Mouse (Mus musculus) large intestine, adult 2 months (tissue): ENCODE measurements around the gene Depdc1b. TPM values are rescaled to one million over a fixed set of nuclear protein-coding genes. Genes with fewer than 3 reads are reported as not detected.
A peak's percentile ranks its signal among the peaks of the same experiment; 100 is the strongest.

Experiments
- DNase-seq: peaks from one replicate; pipeline ENCODE4 v3.0.0-alpha.2; 2012; ENCODE audit warnings: low read depth, low spot score
- WGBS: fragments of 180-500 bp; shearing (Covaris S2); methylation state at CpG from one replicate; pipeline ENCODE4 v1.1.7; 2018; 5-methylcytosine and 5-hydroxymethylcytosine counted together
- polyA plus RNA-seq: library from polyadenylated mRNA; depleted of rRNA; stranded (reverse); fragments of >200 nt; gene quantifications from 2 replicates; pipeline ENCODE4 v1.2.3, GENCODE M21; 2012; rRNA removed

Depdc1b gene
- 2.1 and 2.5 TPM in 2 replicates for polyA plus RNA-seq

DNA sequence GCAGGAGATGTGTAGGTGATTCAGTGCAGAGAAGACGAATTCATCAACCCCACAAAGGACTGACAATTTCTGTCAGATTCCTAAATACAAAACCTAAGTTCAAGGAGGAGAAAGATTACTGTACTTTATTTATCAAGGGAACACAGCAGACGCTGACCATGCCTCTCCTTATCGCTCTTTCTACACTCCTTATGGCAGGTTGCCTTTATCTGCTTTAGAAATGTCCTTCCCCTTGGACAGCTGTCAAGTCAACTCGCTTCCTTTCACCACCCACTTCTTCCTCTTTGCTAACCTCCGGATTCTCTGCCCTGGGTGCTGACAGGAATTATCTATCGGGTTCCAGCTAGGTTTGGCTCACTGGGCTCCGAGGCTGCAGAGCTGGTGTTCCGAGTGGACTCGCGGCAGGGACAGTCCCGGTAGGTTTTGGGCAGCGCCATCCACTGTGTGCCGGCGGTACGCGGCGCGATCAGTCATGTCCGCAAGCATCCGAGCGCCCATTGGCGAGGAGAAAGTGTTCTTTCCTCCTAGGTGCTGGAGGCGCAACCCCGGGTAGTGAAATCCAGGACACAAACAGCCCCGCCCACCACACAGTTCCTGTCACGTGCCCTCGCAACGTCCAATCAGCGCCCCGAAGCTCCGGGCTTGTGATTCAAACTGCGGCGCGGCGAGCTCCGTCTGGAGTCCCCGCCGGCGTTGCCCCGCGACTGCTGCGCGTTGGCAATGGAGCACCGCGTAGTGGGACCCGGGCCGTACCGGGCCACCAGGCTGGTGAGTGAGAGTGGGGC, at the start of gene Depdc1b:
Gene Depdc1b (plus strand): TSS at position 631 of the 785 bp plus-strand sequence.
- WGBS = under 1% methylated on average over 48 of the region's 48 CpGs

DNA sequence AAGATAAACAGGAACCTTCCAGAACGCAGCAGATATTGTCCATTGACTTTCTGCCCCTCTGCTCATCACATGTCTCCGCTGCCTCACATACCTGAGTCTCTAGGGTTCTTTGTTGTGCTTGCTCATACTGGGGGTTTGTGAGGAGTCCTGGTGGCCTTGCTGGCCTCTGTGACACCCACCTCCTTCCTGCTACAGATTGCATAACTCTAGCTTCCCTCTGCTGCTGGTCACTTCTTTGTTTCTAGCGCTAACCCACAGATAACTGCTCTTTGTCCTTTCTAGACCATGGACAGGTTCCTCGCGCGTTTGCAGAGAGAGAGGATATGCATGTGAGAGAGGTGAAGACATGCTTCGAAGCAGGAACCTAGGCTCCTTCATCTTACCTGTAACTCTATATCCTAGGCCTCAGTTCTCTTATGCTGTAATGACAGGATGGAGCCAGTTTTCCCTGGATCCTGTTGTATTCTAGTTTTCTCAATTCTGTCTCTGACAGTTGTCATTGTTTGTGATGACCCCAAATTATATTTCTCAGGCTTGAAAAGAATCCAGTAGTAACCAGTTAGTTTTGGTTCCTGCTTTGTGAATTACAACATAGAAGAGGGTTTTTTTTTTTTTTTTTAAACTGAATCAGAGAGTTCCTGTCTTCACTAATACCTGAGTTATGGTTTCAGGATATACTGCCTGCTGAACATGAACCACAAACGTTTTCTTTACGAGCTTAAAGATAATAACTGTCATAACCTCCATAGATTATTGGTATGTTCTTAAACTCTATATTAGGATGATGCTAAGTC, 48.1 kb upstream of the Depdc1b start:
- no peak for DNase-seq
- WGBS = 67% methylated on average over 9 of the region's 9 CpGs

More for the DNA sequence above, at the start of gene Depdc1b:
- peak; percentile 89 for DNase-seq

DNA sequence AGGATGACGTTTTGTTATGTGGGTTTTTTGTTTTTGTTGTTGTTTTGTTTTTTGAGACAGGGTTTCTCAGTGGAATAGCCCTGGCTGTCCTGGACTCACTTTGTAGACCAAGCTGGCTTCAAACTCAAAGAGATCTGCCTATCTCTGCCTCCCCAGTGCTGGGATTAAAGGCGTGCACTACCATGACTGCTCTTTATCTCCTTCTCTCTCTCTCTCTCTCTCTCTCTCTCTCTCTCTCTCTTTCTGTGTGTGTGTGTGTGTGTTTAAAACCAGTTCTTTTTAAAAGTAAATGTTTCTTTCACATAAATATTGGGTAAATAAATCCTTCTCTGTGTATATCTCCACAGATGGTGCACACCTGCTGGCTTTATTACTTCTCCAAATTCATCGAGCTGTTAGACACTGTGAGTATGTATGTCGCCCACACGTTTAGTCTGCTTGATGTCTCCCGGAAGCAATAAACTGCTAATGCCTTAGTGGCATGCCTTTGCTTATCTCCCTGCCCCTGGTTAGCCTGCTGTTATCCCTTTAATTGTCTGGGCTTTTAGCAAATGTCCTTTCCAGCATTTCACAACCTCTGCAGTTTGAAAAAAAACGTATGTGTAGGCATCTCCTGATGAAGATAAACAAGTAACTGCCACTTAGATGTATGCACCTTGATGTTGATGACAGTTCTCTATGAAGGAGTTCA, 44.5 kb upstream of the Depdc1b start:
- no peak for DNase-seq
- WGBS = 17% methylated on average over 7 of the region's 7 CpGs

DNA sequence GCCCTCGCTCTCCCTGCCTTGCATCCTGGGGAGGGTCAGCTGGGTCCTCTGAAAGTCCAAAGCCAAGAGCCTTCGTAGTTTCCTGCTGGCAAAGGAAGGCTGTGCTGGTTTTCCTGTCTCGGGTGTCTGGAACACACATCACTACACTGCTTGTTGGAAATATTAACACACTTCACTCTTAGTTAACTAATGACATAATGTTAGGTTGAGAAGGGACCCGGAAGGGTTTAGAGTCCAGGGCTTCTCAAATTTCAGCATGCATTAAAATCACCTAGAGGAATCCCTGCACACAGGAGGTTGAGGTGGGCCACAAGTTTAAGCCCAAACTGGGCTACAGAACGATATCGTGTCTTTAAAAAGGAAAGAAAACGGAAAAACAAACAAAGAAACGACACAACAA, 43.8 kb upstream of the Depdc1b start:
- DNase-seq = no peak
- 68% methylated on average over 8 of the region's 8 CpGs for WGBS

DNA sequence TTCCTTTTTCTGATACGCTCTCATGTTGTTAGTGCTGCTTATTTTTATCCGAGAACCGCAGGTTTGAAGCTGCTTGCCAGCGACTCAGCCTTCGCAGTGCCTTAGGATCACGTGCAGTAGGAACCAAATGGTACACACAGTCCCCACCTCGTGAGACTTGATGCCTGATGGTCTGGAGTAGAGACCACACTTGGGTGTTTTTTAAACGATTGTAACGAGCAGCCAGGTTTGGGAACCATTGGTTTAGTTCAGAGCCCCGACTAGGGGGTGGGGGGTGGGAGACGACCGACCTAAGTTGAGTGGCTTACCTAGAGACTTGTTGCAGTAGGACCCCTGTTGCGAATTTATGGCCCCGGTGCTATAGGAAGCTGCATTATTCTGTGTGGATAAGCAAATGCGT, 43.1 kb upstream of the Depdc1b start:
- no peak for DNase-seq
- WGBS = 81% methylated on average over 15 of the region's 15 CpGs

DNA sequence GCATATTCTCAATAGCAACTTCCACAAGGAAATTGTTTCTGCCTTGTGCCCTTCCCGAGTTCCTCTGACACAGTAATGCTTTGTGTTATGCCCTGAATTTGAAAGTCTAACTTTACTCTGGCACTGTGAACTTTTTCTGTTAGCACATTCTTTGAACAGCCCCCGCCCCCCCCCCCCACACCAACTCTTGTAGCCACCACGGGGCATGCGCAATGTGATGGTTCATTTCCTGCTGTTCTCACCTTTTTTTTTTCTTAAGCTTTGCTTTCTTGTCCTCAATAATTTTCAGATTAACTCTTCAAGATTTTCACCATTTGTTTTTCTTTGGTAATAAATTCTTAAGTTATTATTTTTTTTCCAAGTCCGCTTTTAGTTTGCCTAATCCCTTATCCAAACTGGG, 42.7 kb upstream of the Depdc1b start:
- WGBS = 60% methylated on average over 5 of the region's 5 CpGs

DNA sequence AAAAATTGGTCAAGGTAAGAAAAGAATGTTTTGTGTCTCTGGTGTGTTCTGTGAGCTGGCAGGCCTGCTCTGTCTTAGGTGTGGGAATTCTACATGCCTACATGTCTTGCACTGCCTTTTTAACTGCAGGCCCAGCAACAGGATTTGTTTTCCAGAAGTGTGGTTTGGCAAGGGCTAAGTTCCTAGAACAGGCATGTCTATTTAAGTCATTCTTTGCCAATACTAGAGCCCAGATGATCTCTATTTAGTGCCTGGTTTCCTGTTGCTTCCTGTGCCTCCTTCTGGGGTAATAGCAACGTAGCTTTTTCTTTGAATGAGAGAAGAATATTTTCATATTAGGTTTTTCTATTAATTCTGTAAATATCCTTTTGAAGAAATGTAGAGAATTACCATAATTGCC, 39.6 kb upstream of the Depdc1b start:
- DNase-seq = no peak
- WGBS = 67% methylated on average over 1 of the region's 1 CpGs

More for the DNA sequence above, 42.7 kb upstream of the Depdc1b start:
- no peak for DNase-seq

DNA sequence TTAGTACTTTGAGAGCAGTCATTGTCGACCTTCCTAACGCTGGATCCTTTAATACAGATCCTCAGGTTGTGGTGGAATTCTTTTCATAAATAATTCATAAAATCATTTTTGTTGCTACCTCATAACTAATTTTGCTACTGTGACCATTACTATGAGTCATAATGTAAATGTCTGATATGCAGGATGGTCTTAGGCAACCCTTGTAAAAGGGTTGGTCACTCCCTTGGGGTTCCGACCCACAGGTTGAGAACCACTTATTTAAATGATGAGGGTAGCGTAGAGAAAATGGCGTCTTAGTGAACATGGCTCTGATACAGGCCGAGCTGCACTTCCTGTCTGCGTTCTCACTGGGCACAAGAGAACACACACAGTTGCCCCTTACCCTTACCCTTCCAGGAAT, 38.8 kb upstream of the Depdc1b start:
- 93% methylated on average over 7 of the region's 7 CpGs for WGBS
- no peak for DNase-seq

DNA sequence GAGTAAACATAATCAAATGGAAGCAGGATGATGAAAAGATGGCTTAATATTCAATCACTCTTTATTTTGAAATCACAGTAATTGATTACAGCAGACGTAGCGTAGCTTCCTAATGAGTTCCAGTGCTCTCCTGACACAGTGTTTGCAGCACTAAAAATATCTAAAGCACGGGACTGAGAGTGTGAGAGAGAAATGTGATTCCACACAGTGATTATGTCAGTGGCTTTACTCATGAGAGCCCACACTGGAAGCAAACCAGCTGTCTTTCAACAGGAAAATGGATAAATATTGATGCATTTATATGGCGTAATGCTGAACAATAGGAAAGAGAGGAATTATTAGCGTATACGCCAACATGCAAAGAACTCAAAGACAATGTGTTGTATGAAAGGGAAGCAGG, 37.5 kb upstream of the Depdc1b start:
- no peak for DNase-seq
- 75% methylated on average over 6 of the region's 6 CpGs for WGBS

DNA sequence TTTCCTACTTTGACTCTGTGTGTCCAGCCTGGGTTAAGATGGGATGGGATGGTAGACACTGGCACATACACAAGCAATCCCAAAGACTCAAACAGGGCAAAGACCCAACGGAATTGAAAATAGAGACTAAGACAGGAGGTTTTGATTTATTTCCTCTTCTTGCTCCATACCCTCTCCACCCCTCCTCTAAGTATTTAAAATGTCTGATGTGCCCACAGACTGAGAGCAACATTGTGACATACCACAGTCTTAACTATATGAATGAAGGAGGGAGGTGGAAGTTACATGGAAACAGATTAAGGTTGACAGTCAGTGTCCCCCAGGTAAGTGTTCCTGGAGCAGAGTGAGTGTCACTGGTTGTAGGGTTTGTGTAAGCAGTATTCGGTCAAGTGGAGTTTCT, 31.8 kb upstream of the Depdc1b start:
- 91% methylated on average over 2 of the region's 2 CpGs for WGBS
- DNase-seq = no peak

DNA sequence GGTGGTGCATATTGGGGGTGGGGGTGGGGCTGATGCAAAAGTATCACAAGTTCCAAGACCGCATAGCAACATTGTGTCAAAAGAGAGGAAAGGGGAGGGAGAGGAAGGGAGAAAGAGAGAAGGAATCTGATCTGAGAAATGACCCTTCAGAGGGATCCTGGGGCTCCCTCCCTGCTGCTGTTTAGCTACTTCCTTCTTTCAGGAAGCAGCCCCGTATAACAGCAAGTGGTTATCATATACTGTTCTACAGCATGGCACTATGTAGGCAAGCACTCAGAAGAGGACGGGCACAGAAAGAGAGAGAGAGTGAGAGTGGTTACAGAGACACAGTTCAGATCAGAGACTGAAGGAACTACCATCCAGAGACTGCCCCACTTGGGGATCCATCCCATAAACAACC, 28.2 kb upstream of the Depdc1b start:
- WGBS = 53% methylated on average over 3 of the region's 3 CpGs
- DNase-seq = no peak

DNA sequence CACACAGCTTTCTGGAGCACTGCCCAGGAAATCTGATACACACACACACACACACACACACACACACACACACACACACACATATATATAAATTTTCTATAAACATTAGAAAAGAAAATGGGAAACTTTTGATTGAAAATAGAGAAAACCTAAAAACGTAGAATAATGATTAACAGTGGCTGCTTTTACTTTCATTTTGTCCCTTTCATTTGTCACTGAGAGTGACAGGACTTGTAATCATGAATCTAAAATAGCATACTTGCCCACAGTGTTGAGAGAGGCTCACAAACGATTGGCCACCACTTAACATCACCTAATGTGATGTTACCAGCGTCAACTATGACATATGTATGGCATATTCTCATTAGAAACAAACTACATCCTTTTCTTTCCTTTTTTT, 26.7 kb upstream of the Depdc1b start:
- 79% methylated on average over 3 of the region's 3 CpGs for WGBS
- DNase-seq = no peak

DNA sequence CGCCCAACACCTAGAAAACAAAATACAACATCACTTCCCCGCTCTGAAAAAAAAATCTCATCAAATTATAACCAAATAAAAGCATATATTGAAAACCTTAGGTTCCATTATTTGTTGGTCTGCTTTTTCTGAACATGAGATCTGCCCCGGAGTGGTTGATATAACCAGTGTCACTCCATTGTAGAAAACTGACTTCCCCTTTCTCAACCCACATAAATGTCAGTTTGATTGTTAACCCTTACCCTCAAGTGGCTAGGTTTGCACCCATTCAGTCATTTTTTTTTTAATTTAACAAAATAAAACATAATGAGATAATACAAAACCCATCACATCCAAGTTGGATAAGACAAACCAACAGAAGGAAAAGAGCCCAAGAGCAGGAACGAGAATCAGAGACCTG, 25.8 kb upstream of the Depdc1b start:
- 73% methylated on average over 4 of the region's 4 CpGs for WGBS
- DNase-seq = no peak

DNA sequence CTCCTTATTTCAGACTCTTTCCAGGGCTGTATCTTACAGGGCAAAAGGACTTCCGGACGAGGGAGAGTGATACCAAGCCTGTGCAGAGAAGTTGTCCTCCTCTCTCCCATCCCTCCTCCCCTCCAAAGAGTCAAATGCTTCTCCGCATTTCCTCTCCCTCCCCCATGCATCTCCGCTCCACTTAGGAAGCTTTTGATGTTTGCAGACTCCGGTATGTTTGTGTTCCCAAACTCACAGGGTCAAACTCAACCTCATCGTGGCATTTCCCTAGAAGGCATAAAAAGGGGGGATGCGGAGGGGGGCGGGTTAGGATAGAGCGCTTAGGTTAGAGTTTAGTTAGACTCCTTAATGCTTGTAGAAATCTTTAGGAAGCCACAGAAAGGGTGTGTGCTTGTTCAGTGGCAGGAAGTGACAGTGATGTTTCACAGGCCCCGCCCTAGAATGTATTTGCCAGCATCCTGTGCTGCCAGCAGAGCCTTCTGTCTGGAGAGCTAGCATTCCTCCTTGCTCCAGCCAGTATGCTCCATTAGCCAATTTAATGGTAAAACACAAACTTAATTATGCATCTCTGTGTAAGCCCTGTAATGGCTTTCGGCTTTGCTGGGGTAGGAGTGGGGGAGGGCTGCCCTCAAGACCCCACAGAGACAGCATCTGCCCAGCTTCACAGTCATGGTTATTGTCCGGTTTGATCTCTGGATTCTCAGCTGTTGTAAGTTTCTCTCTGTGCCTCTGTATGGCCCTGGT, 18.6 kb upstream of the Depdc1b start:
- DNase-seq = no peak
- 9% methylated on average over 12 of the region's 12 CpGs for WGBS

DNA sequence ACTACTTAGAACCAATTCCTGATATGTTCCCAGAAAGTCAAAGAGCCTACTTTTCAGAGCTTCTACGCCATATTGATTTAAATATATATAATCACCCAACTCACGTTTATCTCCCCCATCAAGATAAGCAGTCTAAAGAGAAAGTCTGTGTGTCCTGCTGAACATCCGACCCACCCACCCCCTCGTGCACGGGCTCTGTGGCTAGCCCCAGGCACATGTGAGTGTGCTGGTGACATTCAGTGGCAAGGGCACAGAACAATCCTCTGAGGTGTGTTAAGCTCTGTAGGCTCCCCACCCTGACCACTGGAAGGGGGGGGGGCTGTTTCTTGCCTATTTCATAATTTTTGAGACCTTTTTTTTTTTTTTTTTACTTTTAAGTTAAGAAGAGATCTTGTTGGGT, 17.9 kb upstream of the Depdc1b start:
- no peak for DNase-seq
- WGBS = 60% methylated on average over 5 of the region's 5 CpGs

DNA sequence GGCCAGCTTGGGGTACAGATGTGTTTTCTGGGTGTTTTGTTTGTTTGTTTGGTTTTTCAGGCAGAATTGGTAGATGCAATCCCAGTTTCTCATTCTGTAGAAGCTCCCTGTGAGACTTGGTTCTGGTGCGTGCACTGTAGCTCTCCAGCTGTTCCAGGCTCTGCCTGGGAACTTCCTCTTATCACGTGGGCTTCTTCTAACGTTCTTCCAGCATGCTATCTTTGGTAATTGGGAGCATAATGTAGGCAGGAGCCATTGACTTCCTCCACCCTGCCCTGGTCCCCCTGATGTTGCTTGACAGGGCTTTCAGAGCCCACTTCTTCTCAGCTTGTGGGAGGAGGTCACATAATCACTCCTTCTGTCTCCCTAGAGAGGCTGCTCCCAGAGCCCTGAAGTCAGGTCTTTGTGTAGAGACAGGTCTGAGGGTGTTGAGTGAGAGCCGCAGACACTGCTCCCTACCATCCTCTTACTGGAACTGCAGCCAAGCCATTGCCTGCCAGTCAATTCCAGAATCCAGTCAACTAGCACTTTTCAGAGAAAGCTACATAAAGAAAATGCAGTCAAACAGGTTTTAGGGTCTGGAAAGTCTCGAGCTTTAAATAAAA, 15.7 kb upstream of the Depdc1b start:
- no peak for DNase-seq
- 18% methylated on average over 5 of the region's 5 CpGs for WGBS

DNA sequence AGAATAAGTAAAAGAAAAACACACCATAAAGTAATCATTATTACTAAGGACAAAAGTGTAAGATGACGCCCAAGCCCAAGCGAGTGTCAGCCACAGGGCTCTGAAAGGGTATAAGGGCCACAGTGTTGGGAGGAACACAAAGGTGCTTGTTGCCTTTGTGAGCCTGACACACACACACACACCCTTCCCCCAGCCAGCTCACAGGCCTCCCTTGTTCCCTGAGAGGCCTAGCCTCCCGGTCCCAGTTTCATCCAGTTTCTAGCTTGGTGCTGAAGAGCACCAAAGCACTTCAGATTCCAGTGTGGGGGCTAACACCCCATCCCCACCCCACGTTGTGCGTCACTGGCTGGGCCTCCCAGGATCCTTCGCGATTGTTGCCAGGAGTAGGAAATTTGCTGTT, 14.7 kb upstream of the Depdc1b start:
- 68% methylated on average over 7 of the region's 7 CpGs for WGBS
- no peak for DNase-seq

DNA sequence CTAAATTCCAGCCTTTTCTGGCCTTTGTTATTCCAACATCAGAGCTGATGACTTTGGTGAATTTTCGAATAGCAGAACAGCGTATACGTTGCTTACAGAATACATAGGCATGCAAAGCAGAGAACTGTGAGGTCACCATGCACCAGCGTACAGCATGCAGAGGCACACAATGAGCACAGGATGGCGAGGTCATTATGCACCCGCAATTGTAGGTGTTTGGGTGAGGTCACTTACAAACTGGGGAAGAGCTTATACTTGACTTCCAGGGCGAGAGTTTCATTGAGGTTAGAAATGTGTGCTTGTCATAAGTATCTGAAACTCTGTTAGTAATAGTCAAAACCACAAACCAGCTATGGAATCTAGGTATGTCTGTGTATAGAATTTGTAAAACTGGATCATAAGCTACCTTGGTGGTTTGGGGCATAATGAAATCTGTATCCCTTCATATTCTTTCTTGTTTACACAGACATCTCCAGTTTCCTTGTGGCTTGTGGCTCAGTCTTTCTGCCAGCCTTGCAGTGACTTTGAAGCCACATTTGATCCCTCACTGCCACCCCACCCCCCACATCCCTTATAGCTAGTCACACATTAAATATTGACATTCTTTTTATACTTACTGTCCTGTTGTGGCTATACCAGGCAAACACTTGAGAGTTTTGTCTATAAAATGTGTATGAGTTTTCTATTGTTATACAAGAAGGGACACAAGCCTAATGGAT, 13.0 kb upstream of the Depdc1b start:
- WGBS = 76% methylated on average over 7 of the region's 7 CpGs
- DNase-seq = no peak

DNA sequence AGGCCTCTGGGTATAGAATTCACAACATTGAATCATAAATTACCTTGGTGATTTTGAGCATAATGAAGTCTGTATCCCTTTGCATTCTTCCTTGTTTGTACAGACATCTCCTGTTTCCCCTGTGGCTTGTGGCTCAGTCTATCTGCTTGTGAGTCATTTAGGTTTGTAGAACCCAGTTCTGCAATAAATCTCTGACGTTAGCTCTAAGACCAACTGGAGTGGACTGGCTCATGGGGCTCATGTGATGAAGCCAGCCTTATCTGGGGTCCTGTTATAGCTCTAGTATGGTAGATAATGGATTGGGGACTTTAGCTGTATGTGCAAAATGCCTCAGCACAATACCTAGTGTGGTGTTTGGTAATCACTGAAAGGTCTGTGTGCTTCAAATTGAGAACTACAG, 12.3 kb upstream of the Depdc1b start:
- DNase-seq = no peak
- 51% methylated on average over 1 of the region's 1 CpGs for WGBS
